Mouse (Mus musculus) heart, postnatal 0 days (tissue): ENCODE measurements at regions not wholly inside any gene's neighbourhood (a gene's known extent, or its start where the extent isn't known, plus 50 kb on each side); places are given as distances from the start of the nearest gene placed in this dataset.

Source experiments
- CTCF ChIP-seq: IDR thresholded peaks from 2 replicates; pipeline ENCODE4 v1.5.1; 2016; ENCODE audit warnings: antibody characterized with exemption, control low read depth, low read depth
- EP300 ChIP-seq: IDR thresholded peaks from 2 replicates; pipeline ENCODE4 v1.6.1; 2016; ENCODE audit warnings: antibody characterized with exemption, low read depth

- TF ChIP-seq CTCF (no peak), EP300 (no peak)
These were observed 74.3 kb upstream of the Otx2 start for GRCm38 (mm10) chr14:48747936-48748335.
